Mouse (Mus musculus) cerebellum, adult 2 months (tissue): ENCODE results near the gene Cnr2.

Source experiments
- CTCF ChIP-seq: fragments of 200-500 bp; IDR thresholded peaks from 2 replicates; pipeline ENCODE4 v1.5.1; 2011; ENCODE audit warnings: low read depth, mild to moderate bottlenecking, control low read depth, low read length, moderate library complexity, borderline replicate concordance; ENCODE audit not compliant: insufficient read depth
- POLR2A ChIP-seq: fragments of 200-500 bp; IDR thresholded peaks from 2 replicates; pipeline ENCODE4 v1.6.1; 2011; ENCODE audit warnings: low read length, control low read depth, borderline replicate concordance; ENCODE audit not compliant: insufficient read depth

DNA sequence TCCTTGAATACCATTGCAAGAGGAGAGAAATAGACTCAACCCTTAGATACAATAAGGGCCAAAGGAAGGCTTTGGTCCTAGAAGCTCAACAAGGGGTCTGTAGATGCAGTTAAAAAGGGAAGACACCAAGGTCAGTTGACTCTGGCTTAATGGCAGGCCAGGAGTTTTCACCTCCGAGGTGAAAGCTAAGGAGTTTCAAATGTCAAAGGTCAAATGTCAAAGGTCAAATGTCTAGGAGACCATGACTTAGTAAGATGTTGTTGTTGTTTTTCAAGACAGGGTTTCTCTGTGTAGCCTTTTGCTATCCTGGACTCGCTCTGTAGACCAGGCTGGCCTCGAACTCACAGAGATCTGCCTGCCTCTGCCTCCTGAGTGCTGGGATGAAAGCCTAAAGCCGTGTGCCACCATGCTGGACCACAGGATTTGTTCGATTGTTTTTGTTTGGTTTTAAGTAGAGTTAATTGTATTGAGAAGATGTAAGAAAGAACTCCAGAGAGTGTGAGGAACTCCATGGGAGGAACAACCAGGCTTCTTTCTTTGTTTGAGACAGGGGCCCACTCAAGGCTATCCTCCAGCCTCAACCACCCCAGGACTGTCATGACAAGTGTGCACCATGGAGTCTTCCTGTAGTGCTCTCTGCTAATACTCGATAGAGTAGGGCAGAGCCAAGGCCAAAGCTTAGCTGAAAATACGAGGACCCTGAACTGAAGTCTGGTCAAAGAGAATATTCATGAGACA, 5.9 kb upstream of the Cnr2 start:
- TF ChIP-seq CTCF = no peak
- no peak for TF ChIP-seq POLR2A
